Mouse (Mus musculus) kidney, embryonic 14.5 days (tissue): ENCODE data around the gene Pgghg. TPM values are rescaled to one million over a fixed set of nuclear protein-coding genes. Genes with fewer than 3 reads are reported as not detected.

Experiments used
- ATAC-seq: fragments of 200-750 bp; cut with Nextera tagmentation; 2 replicates; pipeline ENCODE4 v1.8.0; 2017; ENCODE audit warnings: moderate number of reproducible peaks, mild to moderate bottlenecking, moderate TSS enrichment, moderate library complexity; ENCODE audit not compliant: low FRiP score, low TSS enrichment
- H3K27ac ChIP-seq: fragments of 300-500 bp; sonication (generic); 2 replicates; pipeline ENCODE4 v1.5.1; 2014; ENCODE audit warnings: low read depth, mild to moderate bottlenecking, low read length, moderate library complexity, mixed read lengths
- H3K27me3 ChIP-seq: fragments of 300-500 bp; sonication (generic); 2 replicates; pipeline ENCODE4 v1.6.1; 2014; ENCODE audit warnings: mild to moderate bottlenecking, low read length; ENCODE audit not compliant: control insufficient read depth, insufficient read depth
- H3K36me3 ChIP-seq: fragments of 300-500 bp; sonication (generic); 2 replicates; pipeline ENCODE4 v1.6.1; 2014; ENCODE audit warnings: low read length, mixed read lengths; ENCODE audit not compliant: control insufficient read depth, insufficient read depth
- H3K4me1 ChIP-seq: fragments of 300-500 bp; sonication (generic); 2 replicates; pipeline ENCODE4 v1.6.1; 2014; ENCODE audit warnings: low read length, mixed read lengths; ENCODE audit not compliant: control insufficient read depth, insufficient read depth
- H3K4me2 ChIP-seq: fragments of 300-500 bp; sonication (generic); replicated peaks from 2 replicates; pipeline ENCODE4 v1.6.1; 2014; ENCODE audit warnings: low read depth, mild to moderate bottlenecking, low read length
- H3K4me3 ChIP-seq: fragments of 300-500 bp; sonication (generic); 2 replicates; pipeline ENCODE4 v1.5.1; 2014; ENCODE audit warnings: mild to moderate bottlenecking, low read length
- H3K9ac ChIP-seq: fragments of 300-500 bp; sonication (generic); 2 replicates; pipeline ENCODE4 v1.6.1; 2014; ENCODE audit warnings: low read depth, mild to moderate bottlenecking, low read length, moderate library complexity
- H3K9me3 ChIP-seq: fragments of 300-500 bp; sonication (generic); 2 replicates; pipeline ENCODE4 v1.6.1; 2016; ENCODE audit warnings: low read length; ENCODE audit not compliant: control insufficient read depth
- WGBS: fragments of 180-500 bp; shearing (Covaris S2); extraction: QIAGEN DNeasy Blood & Tissue Kit; methylation state at CpG from one replicate; pipeline ENCODE4 v1.1.7; 2014; 5-methylcytosine and 5-hydroxymethylcytosine counted together
- polyA plus RNA-seq: library from polyadenylated mRNA; unstranded; fragments of >200 nt; fragmentation: Nextera tagmentation; extraction: Ambion mirVana; gene quantifications from 2 replicates; pipeline ENCODE4 v1.2.1, GENCODE M21; 2014

The Pgghg gene
- polyA plus RNA-seq = 15.9 and 20.5 TPM in 2 replicates

DNA sequence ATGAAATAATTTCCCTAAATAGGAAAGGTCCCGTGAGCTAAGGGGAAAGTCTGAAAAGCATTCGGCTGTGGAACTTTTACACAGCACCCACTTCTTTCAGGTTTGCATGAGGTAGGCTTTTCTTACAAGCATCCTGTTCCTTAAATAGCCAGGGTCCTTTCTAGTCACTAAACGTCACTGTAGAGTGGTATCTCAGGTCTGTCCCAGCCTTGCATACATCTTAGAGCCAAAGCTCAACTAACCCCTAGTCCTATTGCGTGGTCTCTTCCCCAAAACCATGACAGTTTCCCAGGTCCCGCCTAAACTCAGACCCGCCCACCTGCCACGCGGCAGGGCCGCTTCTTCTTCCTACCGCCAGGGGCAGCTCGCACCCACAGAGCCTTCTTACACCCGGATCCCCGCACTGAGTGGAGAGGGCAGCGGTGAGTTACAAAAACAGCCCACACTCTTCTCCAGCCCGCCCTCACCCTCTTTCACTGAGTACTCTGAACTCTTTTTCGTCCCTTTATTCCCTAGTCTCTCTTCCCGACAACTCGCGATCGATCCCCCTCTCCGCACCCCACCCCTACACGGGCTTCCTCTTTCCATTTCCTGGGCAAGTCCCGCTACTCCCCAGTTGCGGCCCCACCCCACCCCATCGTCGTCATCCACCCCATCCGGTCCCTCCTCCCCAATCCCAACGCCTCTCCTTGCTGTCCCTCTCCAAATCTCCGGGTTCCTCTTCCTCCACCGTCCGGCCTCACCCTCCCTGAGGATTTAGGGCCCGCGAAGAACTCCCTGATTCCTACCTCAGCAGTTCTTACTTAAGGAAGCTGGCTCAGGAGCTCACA is at the start of gene Pgghg:
Pgghg (plus strand) TSS at position 170 of the 830 bp plus-strand sequence.
- H3K4me1 ChIP-seq = peaks cover 15% of the 10 kb centered on the region; the same call in 1 of the 2 replicates
- ATAC-seq = peak; percentile 88
- peaks cover 4% of the 10 kb centered on the region; the same call in 1 of the 2 replicates for H3K27me3 ChIP-seq
- H3K9me3 ChIP-seq = no peaks in the 10 kb centered on the region
- peak within 1 kb of the TSS; percentile 46 for H3K4me3 ChIP-seq
- H3K36me3 ChIP-seq = peaks cover 16% of the 10 kb centered on the region
- H3K27ac ChIP-seq = peak within 1 kb of the TSS; percentile 86
- WGBS = 3% methylated on average over 33 of the region's 33 CpGs
- peak within 1 kb of the TSS; percentile 73 for H3K9ac ChIP-seq
- peak within 1 kb of the TSS; percentile 71 for H3K4me2 ChIP-seq

DNA sequence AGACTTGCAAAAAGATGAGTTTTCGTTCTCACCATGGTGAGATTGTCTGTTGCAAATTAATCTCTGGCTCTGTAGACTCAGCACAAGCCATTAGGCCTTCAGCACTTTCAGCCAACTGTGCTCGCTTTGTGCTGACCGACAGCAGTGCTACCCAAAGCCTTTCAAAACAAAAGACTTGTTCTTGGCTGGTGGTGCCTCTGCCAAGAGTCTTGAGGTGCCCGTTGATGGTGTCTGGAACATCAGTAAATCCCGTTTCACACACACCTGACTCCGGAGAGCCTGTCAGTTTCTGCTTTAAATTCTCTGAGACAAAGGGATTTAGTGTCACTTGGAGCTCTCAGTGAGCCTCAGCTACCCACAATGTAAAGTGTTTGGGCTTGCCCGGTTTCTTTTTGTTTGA is 47.2 kb upstream of the Pgghg start:
- no peak for ATAC-seq
- H3K27ac ChIP-seq = no peak overlapping the region
- H3K9me3 ChIP-seq = no peaks in the 10 kb centered on the region
- H3K36me3 ChIP-seq = peaks cover 68% of the 10 kb centered on the region
- no peaks in the 10 kb centered on the region for H3K4me1 ChIP-seq
- H3K4me2 ChIP-seq = no peak overlapping the region
- no peak overlapping the region for H3K9ac ChIP-seq
- WGBS = 91% methylated on average over 7 of the region's 7 CpGs
- H3K27me3 ChIP-seq = no peaks in the 10 kb centered on the region
- no peak overlapping the region for H3K4me3 ChIP-seq

DNA sequence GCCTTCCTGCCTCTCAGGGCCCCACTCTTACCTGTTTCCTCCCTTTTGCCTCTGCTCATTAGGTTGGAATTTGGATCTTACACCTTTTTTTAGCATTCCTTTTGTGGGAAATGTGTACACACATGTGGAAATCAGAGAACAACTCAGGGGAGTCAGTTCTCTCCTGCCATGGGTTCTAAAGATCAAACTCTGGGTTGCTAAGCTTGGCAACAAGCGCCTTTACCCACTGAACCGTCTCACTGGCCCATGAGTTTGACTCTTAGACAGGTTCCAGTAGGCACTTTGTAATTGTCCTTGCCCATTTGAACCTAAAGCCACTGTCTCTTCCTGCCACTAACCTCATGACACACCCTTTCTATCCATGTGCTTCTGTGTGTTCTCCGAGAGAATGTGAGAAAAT is 46.6 kb upstream of the Pgghg start:
- Histone ChIP-seq H3K9ac (no peak overlapping the region), H3K4me1 (no peaks in the 10 kb centered on the region), H3K36me3 (peaks cover 68% of the 10 kb centered on the region), H3K4me2 (no peak overlapping the region), H3K9me3 (no peaks in the 10 kb centered on the region), H3K27ac (no peak overlapping the region), H3K4me3 (no peak overlapping the region), H3K27me3 (no peaks in the 10 kb centered on the region)
- no peak for ATAC-seq
- 95% methylated on average over 3 of the region's 3 CpGs for WGBS

DNA sequence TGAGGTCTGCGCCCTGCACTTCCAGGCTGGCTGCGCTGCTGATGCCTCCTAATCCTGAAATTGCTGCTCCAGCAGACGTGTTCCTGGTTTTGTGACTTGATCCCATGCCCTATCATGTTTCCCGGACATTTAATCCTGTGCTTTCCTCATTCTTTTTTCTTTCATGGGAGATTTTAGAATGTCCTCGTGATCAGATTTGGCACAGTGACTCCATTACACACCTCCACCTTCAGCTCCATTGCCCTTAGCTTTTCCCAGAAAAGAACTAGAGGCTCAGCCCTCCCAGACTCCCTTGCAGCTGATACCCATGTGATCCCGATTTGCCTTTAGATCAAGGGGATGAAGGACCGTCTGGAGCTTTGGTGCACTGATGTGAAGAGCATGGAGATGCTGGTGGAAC is 43.3 kb upstream of the Pgghg start:
- Histone ChIP-seq H3K4me2 (no peak overlapping the region), H3K9ac (no peak overlapping the region), H3K9me3 (no peaks in the 10 kb centered on the region), H3K4me3 (no peak overlapping the region), H3K27me3 (no peaks in the 10 kb centered on the region), H3K4me1 (no peaks in the 10 kb centered on the region), H3K36me3 (peaks cover 50% of the 10 kb centered on the region), H3K27ac (no peak overlapping the region)
- WGBS = 83% methylated on average over 7 of the region's 7 CpGs
- ATAC-seq = no peak

DNA sequence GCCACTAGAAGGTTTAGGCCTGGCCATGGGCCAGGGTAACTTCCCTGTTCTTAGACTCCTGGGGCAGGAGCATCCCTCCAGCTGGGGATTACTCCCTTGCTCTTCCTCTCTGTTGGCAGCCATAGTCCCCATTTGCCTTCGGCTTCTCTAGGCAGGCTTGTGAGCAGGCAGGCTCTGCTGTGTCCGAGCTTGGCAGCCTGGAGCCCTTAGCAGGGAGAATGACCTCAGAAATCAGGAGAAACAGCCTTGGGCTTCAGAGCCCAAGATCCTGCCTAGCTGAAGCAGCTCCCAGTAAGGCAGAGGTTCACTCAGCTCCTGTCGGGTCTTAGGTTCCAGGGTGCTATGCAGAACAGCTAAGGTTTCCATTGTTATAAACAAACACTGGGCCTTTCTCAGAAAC is 42.1 kb upstream of the Pgghg start:
- 75% methylated on average over 3 of the region's 3 CpGs for WGBS
- ATAC-seq = no peak
- H3K36me3 ChIP-seq = peaks cover 39% of the 10 kb centered on the region
- H3K4me2 ChIP-seq = no peak overlapping the region
- H3K4me1 ChIP-seq = no peaks in the 10 kb centered on the region
- no peak overlapping the region for H3K27ac ChIP-seq
- no peak overlapping the region for H3K9ac ChIP-seq
- H3K9me3 ChIP-seq = no peaks in the 10 kb centered on the region
- H3K27me3 ChIP-seq = no peaks in the 10 kb centered on the region
- no peak overlapping the region for H3K4me3 ChIP-seq

DNA sequence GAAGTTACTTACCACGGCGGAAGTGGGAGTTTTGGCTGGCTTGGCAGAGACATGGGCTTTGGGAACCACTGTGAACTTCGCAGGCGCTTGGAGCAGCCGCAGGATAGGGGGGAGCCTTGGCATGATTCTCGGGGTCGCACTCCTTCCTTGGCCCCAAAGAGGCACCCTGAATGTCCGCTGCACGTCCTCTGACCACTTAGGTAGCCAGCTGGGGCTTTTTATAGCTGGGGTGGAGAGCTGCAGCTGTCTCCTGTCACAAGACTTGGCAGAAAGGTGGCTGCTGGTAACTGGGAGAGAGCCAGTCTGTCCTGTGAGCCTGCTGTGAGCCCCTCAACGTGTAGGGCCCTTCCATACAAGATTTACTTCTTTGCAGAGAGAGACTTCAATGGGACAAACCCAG is 41.0 kb upstream of the Pgghg start, which contains the start of gene Cox8b:
Cox8b (minus strand) TSS at position 227 of the 400 bp plus-strand sequence.
- ATAC-seq = no peak
- Histone ChIP-seq H3K27me3 (no peaks in the 10 kb centered on the region), H3K27ac (no peak within 1 kb of the TSS), H3K9me3 (no peaks in the 10 kb centered on the region), H3K9ac (no peak within 1 kb of the TSS), H3K4me2 (no peak within 1 kb of the TSS), H3K4me1 (no peaks in the 10 kb centered on the region), H3K36me3 (peaks cover 31% of the 10 kb centered on the region), H3K4me3 (no peak within 1 kb of the TSS)
- 69% methylated on average over 10 of the region's 10 CpGs for WGBS

DNA sequence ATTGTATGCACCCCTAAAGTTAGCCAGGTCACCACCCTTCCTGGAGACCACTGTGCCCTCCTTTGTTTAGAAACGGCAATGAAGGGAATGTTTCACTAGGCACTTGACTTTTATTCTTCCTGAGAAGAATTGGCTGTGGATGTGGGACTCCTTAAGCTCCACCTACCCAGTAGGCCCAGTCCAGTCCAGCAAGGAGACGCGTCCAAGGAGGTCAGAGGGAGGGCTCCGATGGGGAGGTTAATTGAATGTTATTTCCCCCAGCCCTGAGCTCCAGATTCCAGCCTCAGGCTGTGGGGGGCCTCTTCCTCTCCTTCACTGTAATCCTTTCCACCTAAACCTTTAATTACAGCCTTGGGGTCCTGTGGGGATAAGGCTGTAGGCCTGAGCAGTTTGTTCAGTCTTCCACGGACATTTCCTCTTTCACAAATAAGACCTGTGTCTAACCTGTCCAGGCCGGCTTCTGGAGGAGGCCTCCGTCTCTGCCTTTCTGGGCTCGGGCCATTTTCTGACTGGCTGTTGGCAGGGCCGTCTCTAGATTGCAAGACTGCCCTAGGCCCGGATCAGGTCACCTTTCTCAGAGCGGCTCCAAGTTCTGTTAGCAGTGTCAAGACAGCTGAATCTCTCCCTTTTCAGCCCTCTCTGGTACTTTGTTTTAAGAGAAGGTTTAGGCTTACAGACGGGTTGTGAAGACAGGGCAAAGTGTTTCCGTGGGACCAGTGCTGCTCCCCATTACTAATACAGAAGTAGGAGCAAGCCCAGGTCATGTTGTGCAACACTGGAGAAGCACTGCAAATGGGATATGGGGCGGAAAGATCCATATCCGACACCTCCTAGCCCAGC is 38.9 kb upstream of the Pgghg start:
- ATAC-seq = no peak
- Histone ChIP-seq H3K9me3 (no peaks in the 10 kb centered on the region), H3K27ac (no peak overlapping the region), H3K4me2 (no peak overlapping the region), H3K4me1 (no peaks in the 10 kb centered on the region), H3K36me3 (peaks cover 24% of the 10 kb centered on the region), H3K27me3 (no peaks in the 10 kb centered on the region), H3K4me3 (no peak overlapping the region), H3K9ac (0 out of 2 replicates have a peak overlapping the region, but pooled peaks have one; percentile 12)
- WGBS = 68% methylated on average over 15 of the region's 15 CpGs

DNA sequence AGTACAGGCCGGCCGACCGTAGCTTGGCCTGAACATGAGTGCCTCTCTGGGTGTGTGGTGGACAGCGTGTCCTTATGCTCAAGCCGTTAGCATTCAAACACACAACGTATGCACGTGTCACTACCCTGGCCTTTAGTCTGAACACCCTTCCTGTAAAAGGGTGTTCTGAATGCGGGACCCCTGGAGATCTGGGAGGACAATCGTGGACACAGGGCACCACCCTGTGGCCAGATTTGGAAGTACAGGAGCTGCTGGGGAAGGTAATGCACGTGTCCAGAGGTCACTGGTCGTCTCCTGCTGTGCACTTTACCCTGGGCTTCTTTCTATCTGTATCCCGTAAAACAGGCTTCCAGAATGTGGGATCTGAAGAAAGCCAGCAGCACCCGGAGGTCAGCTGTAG is 38.0 kb upstream of the Pgghg start:
- no peaks in the 10 kb centered on the region for H3K9me3 ChIP-seq

More for the DNA sequence above, 38.0 kb upstream of the Pgghg start:
- H3K27me3 ChIP-seq = no peaks in the 10 kb centered on the region
- 0 out of 2 replicates have a peak overlapping the region, but pooled peaks have one; percentile 28 for H3K9ac ChIP-seq
- H3K4me2 ChIP-seq = no peak overlapping the region
- WGBS = 23% methylated on average over 13 of the region's 13 CpGs
- H3K4me3 ChIP-seq = no peak overlapping the region
- H3K36me3 ChIP-seq = peaks cover 14% of the 10 kb centered on the region
- no peak overlapping the region for H3K27ac ChIP-seq
- H3K4me1 ChIP-seq = no peaks in the 10 kb centered on the region
- ATAC-seq = peak; percentile 70
